Mouse (Mus musculus): Measurements from ENCODE around the gene Gulp1. TPM values are rescaled to one million over a fixed set of nuclear protein-coding genes. Genes with fewer than 3 reads are reported as not detected.

Gulp1 gene
- total and polyA plus RNA-seq, 2 experiments from 2014 or later, result 6.4 to 12.2 TPM

DNA sequence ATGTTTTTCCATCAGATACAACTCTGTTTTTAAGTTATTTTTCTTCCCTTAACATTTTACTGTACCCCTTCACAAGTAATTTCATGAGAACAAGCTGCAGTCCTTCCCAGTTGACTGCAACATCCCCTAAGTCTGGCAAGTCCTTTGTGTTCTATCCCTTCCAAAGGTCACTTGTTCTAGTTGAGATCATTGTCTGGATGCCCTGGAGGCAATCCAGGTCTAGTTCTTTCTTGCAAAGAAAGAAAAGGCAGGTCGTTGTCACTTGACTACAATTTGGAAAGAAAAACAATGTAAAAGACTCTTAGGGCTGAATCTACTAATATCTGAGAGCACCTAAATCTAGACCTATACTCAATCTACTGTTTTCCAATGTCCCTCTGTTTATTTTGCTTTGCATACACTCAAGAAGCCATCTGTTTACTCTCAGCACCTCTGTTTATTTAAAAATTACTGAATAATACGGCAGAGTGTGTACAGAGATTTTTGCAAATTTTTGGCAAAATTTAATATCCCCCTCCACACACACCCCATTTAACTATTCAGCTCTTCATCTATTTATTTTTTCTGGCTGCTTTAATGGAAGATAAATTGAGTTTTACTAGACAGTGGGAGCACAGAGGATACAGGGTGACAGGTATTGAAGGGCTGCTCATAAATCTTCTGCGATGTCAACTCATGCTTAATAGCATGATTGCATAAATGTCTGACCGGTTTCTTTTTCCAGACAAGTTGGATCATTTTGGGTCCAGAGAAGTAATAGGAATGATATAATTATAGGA is 252.5 kb downstream of the Gulp1 start:
- no peak for DNase-seq (ENCODE audit: low spot score)
- Histone ChIP-seq H3K27ac (no peak overlapping the region), H3K36me3 (ENCODE audit: insufficient read depth, low read length) (no peaks in the 10 kb centered on the region), H3K9me3 (ENCODE audit: low read length) (no peaks in the 10 kb centered on the region), H3K4me1 (ENCODE audit: insufficient read depth, low read length) (no peaks in the 10 kb centered on the region), H3K4me3 (ENCODE audit: low read length) (no peak overlapping the region), H3K27me3 (ENCODE audit: insufficient read depth, low read length) (no peaks in the 10 kb centered on the region), H3K9ac (replicated peaks; ENCODE audit: low read length) (no peak overlapping the region), H3K4me2 (ENCODE audit: low read depth, low read length) (no peak overlapping the region)
- no peak for ATAC-seq
- WGBS, result 72% methylated on average over 4 of the region's 4 CpGs
- TF ChIP-seq CTCF (IDR thresholded peaks at IDR 0.05; ENCODE audit: low read depth), result no peak

DNA sequence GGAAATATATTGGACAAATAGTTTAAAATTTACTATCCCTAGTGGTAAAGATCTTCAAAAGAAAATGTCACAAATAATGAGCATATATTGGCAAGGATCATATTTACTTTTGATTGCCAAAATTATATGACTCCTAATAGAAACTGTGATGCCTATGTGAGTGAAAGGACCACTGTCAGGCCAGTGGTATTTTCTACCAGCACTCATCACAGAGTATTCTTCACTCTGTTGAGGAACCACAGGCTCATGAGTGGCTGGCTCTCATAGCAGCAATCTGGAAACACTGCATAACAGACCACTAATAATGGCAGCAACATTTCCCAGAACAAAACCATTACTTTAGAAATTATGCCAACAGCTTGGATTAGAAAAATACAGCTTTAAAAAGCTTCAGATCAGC is 255.1 kb downstream of the Gulp1 start:
- Histone ChIP-seq H3K4me2 (ENCODE audit: low read depth, low read length) (no peak overlapping the region), H3K36me3 (ENCODE audit: insufficient read depth, low read length) (no peaks in the 10 kb centered on the region), H3K4me3 (ENCODE audit: low read length) (no peak overlapping the region), H3K9ac (replicated peaks; ENCODE audit: low read length) (no peak overlapping the region), H3K27ac (no peak overlapping the region), H3K27me3 (ENCODE audit: insufficient read depth, low read length) (no peaks in the 10 kb centered on the region), H3K9me3 (ENCODE audit: low read length) (no peaks in the 10 kb centered on the region), H3K4me1 (ENCODE audit: insufficient read depth, low read length) (no peaks in the 10 kb centered on the region)
- no peak for DNase-seq (ENCODE audit: low spot score)
- no peak for ATAC-seq
- TF ChIP-seq CTCF (IDR thresholded peaks at IDR 0.05; ENCODE audit: low read depth), result no peak

DNA sequence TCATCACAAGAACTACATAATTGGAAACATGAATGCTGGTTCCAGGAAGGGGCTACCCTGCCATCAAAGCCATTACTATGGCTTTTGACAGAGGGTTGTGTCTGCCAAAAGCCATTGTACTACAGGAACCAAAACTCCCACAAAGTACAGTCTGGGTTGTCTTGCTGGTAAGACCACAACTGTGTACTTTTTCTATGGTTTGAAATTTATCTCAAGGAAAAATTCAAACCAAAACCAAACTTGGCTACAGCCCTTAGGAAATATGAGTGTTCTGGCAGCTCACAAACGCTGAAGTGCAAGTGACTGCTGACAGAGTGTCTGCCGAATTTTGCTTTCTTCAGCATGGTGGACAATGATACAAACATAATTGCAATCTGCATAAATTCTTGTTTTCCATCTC is 259.0 kb downstream of the Gulp1 start:
- Histone ChIP-seq H3K9me3 (ENCODE audit: low read length) (no peaks in the 10 kb centered on the region), H3K27ac (no peak overlapping the region), H3K4me3 (ENCODE audit: low read length) (no peak overlapping the region), H3K4me2 (ENCODE audit: low read depth, low read length) (no peak overlapping the region), H3K27me3 (ENCODE audit: insufficient read depth, low read length) (no peaks in the 10 kb centered on the region), H3K36me3 (ENCODE audit: insufficient read depth, low read length) (no peaks in the 10 kb centered on the region), H3K4me1 (ENCODE audit: insufficient read depth, low read length) (no peaks in the 10 kb centered on the region), H3K9ac (replicated peaks; ENCODE audit: low read length) (no peak overlapping the region)
- DNase-seq (ENCODE audit: low spot score) (no peak), ATAC-seq (no peak)
- TF ChIP-seq CTCF (IDR thresholded peaks at IDR 0.05; ENCODE audit: low read depth), result no peak
- WGBS, result 83% methylated on average over 2 of the region's 2 CpGs

DNA sequence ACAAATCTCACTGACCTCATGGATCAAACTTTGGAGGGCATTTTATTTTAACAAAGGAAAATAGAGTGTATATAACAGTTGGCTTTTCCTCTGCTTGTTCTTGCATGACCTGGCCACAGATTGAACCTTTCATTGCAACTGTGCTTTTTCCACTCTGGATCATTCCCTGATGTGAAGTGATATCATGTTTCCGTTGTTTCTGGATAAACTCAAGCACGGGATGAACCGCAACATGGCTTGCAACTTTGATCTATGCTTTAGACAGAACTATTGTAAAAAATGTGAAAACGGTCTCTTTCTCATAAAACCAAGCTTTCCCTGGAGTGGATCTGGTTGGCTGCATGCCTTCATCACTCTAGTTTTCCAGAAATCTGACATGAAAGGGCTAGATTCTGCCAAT is 282.6 kb downstream of the Gulp1 start:
- no peak overlapping the region for H3K4me3 ChIP-seq (ENCODE audit: low read length)
- no peak for TF ChIP-seq CTCF (IDR thresholded peaks at IDR 0.05; ENCODE audit: low read depth)
- no peak for DNase-seq (ENCODE audit: low spot score)
- H3K27ac ChIP-seq, result no peak overlapping the region
- 82% methylated on average over 4 of the region's 4 CpGs for WGBS
- H3K27me3 ChIP-seq (ENCODE audit: insufficient read depth, low read length), result no peaks in the 10 kb centered on the region
- H3K9me3 ChIP-seq (ENCODE audit: low read length), result no peaks in the 10 kb centered on the region
- H3K4me1 ChIP-seq (ENCODE audit: insufficient read depth, low read length), result no peaks in the 10 kb centered on the region
- H3K9ac ChIP-seq (replicated peaks; ENCODE audit: low read length), result no peak overlapping the region
- H3K4me2 ChIP-seq (ENCODE audit: low read depth, low read length), result no peak overlapping the region
- no peaks in the 10 kb centered on the region for H3K36me3 ChIP-seq (ENCODE audit: insufficient read depth, low read length)
- no peak for ATAC-seq

Data from hindbrain, postnatal 0 days (tissue).